Mouse (Mus musculus): ENCODE results near the gene Arpp21. TPM values are rescaled to one million over a fixed set of nuclear protein-coding genes. Genes with fewer than 3 reads are reported as not detected.

Arpp21 gene
- polyA plus RNA-seq, 1 experiment = 0.58 TPM

GRCm38 (mm10) chr9:112217161-112217560 lies 18.6 kb downstream of the Arpp21 start:
- Histone ChIP-seq H3K4me3 (ENCODE audit: control insufficient read depth, low read depth, low read length) (no peak overlapping the region), H3K27me3 (ENCODE audit: control insufficient read depth, insufficient read depth, low read length) (no peaks in the 10 kb centered on the region), H3K36me3 (ENCODE audit: control insufficient read depth, insufficient read depth, low read length) (no peaks in the 10 kb centered on the region), H3K4me1 (ENCODE audit: control insufficient read depth, insufficient read depth, low read length) (no peaks in the 10 kb centered on the region), H3K27ac (ENCODE audit: control insufficient read depth, insufficient read depth, low read depth, low read length) (no peak overlapping the region)
- TF ChIP-seq CTCF (IDR thresholded peaks at IDR 0.05; ENCODE audit: control insufficient read depth, insufficient read depth, insufficient replicate concordance, low read depth, low read length) (no peak), POLR2A (IDR thresholded peaks at IDR 0.05; ENCODE audit: control insufficient read depth, low read depth, low read length) (no peak)

GRCm38 (mm10) chr9:112215030-112215806 lies 20.5 kb downstream of the Arpp21 start:
- H3K27me3 ChIP-seq (ENCODE audit: control insufficient read depth, insufficient read depth, low read length) = no peaks in the 10 kb centered on the region

GRCm38 (mm10) chr9:112213411-112214255 lies 22.1 kb downstream of the Arpp21 start:
- Histone ChIP-seq H3K36me3 (ENCODE audit: control insufficient read depth, insufficient read depth, low read length) (no peaks in the 10 kb centered on the region), H3K4me3 (ENCODE audit: control insufficient read depth, low read depth, low read length) (no peak overlapping the region)
- TF ChIP-seq CTCF (IDR thresholded peaks at IDR 0.05; ENCODE audit: control insufficient read depth, insufficient read depth, insufficient replicate concordance, low read depth, low read length) (no peak), POLR2A (IDR thresholded peaks at IDR 0.05; ENCODE audit: control insufficient read depth, low read depth, low read length) (no peak)

More at GRCm38 (mm10) chr9:112215030-112215806, 20.5 kb downstream of the Arpp21 start:
- no peaks in the 10 kb centered on the region for H3K36me3 ChIP-seq (ENCODE audit: control insufficient read depth, insufficient read depth, low read length)
- TF ChIP-seq CTCF (IDR thresholded peaks at IDR 0.05; ENCODE audit: control insufficient read depth, insufficient read depth, insufficient replicate concordance, low read depth, low read length) (no peak), POLR2A (IDR thresholded peaks at IDR 0.05; ENCODE audit: control insufficient read depth, low read depth, low read length) (no peak)
- no peak overlapping the region for H3K27ac ChIP-seq (ENCODE audit: control insufficient read depth, insufficient read depth, low read depth, low read length)
- H3K4me1 ChIP-seq (ENCODE audit: control insufficient read depth, insufficient read depth, low read length) = no peaks in the 10 kb centered on the region
- H3K4me3 ChIP-seq (ENCODE audit: control insufficient read depth, low read depth, low read length) = no peak overlapping the region

GRCm38 (mm10) chr9:112209803-112210202 lies 25.9 kb downstream of the Arpp21 start:
- Histone ChIP-seq H3K4me3 (ENCODE audit: control insufficient read depth, low read depth, low read length) (no peak overlapping the region), H3K36me3 (ENCODE audit: control insufficient read depth, insufficient read depth, low read length) (no peaks in the 10 kb centered on the region), H3K27me3 (ENCODE audit: control insufficient read depth, insufficient read depth, low read length) (no peaks in the 10 kb centered on the region), H3K27ac (ENCODE audit: control insufficient read depth, insufficient read depth, low read depth, low read length) (no peak overlapping the region), H3K4me1 (ENCODE audit: control insufficient read depth, insufficient read depth, low read length) (no peaks in the 10 kb centered on the region)
- no peak for TF ChIP-seq POLR2A (IDR thresholded peaks at IDR 0.05; ENCODE audit: control insufficient read depth, low read depth, low read length)
- TF ChIP-seq CTCF (IDR thresholded peaks at IDR 0.05; ENCODE audit: control insufficient read depth, insufficient read depth, insufficient replicate concordance, low read depth, low read length) = no peak

More at GRCm38 (mm10) chr9:112213411-112214255, 22.1 kb downstream of the Arpp21 start:
- H3K27me3 ChIP-seq (ENCODE audit: control insufficient read depth, insufficient read depth, low read length) = no peaks in the 10 kb centered on the region
- no peaks in the 10 kb centered on the region for H3K4me1 ChIP-seq (ENCODE audit: control insufficient read depth, insufficient read depth, low read length)
- no peak overlapping the region for H3K27ac ChIP-seq (ENCODE audit: control insufficient read depth, insufficient read depth, low read depth, low read length)

GRCm38 (mm10) chr9:112207767-112208166 lies 28.0 kb downstream of the Arpp21 start:
- Histone ChIP-seq H3K27ac (ENCODE audit: control insufficient read depth, insufficient read depth, low read depth, low read length) (no peak overlapping the region), H3K27me3 (ENCODE audit: control insufficient read depth, insufficient read depth, low read length) (no peaks in the 10 kb centered on the region), H3K36me3 (ENCODE audit: control insufficient read depth, insufficient read depth, low read length) (no peaks in the 10 kb centered on the region), H3K4me3 (ENCODE audit: control insufficient read depth, low read depth, low read length) (no peak overlapping the region), H3K4me1 (ENCODE audit: control insufficient read depth, insufficient read depth, low read length) (no peaks in the 10 kb centered on the region)
- TF ChIP-seq POLR2A (IDR thresholded peaks at IDR 0.05; ENCODE audit: control insufficient read depth, low read depth, low read length) (no peak), CTCF (IDR thresholded peaks at IDR 0.05; ENCODE audit: control insufficient read depth, insufficient read depth, insufficient replicate concordance, low read depth, low read length) (no peak)

- TF ChIP-seq POLR2A (IDR thresholded peaks at IDR 0.05; ENCODE audit: control insufficient read depth, low read depth, low read length) (no peak), CTCF (IDR thresholded peaks at IDR 0.05; ENCODE audit: control insufficient read depth, insufficient read depth, insufficient replicate concordance, low read depth, low read length) (no peak)
- Histone ChIP-seq H3K27ac (ENCODE audit: control insufficient read depth, insufficient read depth, low read depth, low read length) (no peak overlapping the region), H3K27me3 (ENCODE audit: control insufficient read depth, insufficient read depth, low read length) (no peaks in the 10 kb centered on the region), H3K4me1 (ENCODE audit: control insufficient read depth, insufficient read depth, low read length) (no peaks in the 10 kb centered on the region), H3K4me3 (ENCODE audit: control insufficient read depth, low read depth, low read length) (no peak overlapping the region), H3K36me3 (ENCODE audit: control insufficient read depth, insufficient read depth, low read length) (no peaks in the 10 kb centered on the region)
Measured at GRCm38 (mm10) chr9:112198296-112198695, 37.4 kb downstream of the Arpp21 start.

- Histone ChIP-seq H3K4me1 (ENCODE audit: control insufficient read depth, insufficient read depth, low read length) (no peaks in the 10 kb centered on the region), H3K4me3 (ENCODE audit: control insufficient read depth, low read depth, low read length) (no peak overlapping the region), H3K27ac (ENCODE audit: control insufficient read depth, insufficient read depth, low read depth, low read length) (no peak overlapping the region), H3K36me3 (ENCODE audit: control insufficient read depth, insufficient read depth, low read length) (no peaks in the 10 kb centered on the region), H3K27me3 (ENCODE audit: control insufficient read depth, insufficient read depth, low read length) (no peaks in the 10 kb centered on the region)
- TF ChIP-seq POLR2A (IDR thresholded peaks at IDR 0.05; ENCODE audit: control insufficient read depth, low read depth, low read length) (no peak), CTCF (IDR thresholded peaks at IDR 0.05; ENCODE audit: control insufficient read depth, insufficient read depth, insufficient replicate concordance, low read depth, low read length) (no peak)
Measured at GRCm38 (mm10) chr9:112194049-112194448, 41.7 kb downstream of the Arpp21 start.

All from testis, adult 2 months (tissue).